Mouse (Mus musculus) right cerebral cortex, postnatal 10 days (tissue): ENCODE measurements at regions not wholly inside any gene's neighbourhood (a gene's known extent, or its start where the extent isn't known, plus 50 kb on each side); places are given as distances from the start of the nearest gene placed in this dataset.
"Not testable (repeated sequence)": the region's sequence is repeated elsewhere in the genome, so short reads cannot be mapped to it uniquely, and the experiment has no call there.

Experiments used
- DNase-seq, 2 experiments: peaks; one replicate each; pipeline ENCODE4 v3.0.0; 2021; ENCODE audit warnings: low spot score in 2 of 2

DNA sequence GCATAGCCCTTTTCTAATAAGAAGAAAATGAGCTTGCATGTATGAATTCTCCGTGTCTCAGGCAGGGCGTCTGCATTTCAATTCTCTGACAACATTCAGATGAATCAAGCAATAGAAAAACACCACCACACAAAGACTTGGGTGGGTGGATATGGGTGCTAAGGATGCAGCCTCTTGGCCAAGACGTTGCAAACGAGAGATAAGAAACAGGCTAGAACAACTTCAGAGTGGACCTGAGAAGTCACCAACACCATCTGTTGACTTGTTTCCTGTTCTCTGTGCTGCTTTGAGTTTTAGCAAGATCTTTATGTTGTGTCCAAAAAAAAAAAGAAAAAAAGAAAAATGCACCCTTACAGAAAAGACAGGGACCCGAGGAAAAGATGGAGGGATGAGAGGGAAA lies 277.0 kb downstream of the Gxylt1 start:
- no peak for DNase-seq

DNA sequence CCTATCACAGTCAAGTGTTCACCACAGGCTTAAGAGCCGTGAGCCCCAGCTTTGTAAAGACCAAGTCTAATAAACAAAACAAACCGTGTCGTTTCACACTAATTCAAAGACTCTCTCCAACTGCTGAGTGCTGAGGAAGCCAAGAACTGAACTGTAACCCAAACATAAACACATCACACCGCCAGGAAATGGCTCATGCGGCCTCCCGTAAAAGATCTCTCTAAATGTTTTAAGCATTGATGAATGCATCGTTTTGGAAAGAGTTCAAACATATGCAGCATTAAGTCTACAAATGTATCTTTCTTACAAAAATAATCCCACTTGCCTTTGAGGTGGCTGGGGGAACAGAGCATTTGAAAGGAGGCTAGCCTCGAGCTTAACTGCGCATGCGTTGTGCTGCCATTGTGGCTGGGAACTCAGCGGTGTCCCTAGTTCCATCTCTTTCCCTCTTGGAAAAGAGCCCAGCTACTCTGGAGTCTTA lies 280.7 kb downstream of the Gxylt1 start:
- DNase-seq = no peak

DNA sequence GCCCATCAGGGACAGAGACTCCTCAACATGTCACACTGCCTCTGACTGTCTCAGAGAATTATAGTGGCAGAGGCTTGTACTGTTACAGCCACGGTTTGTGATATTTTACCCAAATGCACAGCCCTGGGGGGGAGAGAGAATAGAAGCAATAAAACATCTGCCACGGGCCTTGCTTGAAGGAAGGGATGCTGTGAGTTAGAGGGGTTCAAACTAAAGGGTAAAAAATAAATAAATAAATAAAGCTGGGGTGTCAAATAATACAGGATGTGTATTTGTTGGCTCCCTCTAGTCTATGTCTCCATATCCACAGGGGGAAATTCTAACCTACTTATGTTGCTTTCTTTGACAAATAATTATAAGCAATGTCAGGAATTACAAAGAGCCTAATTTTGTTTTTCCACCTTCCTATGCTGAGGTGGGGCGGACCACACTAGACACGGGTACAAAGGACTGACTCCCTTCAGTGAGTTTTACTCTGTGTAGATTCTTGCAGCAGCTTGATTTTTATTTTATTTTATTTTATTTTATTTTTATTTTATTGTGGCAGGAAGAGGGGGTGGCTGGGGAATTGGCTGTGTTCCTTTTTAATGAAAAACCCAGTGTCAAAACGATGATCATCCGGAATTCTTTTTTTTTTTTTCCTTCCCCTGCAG lies 281.3 kb downstream of the Gxylt1 start:
- no peak for DNase-seq

DNA sequence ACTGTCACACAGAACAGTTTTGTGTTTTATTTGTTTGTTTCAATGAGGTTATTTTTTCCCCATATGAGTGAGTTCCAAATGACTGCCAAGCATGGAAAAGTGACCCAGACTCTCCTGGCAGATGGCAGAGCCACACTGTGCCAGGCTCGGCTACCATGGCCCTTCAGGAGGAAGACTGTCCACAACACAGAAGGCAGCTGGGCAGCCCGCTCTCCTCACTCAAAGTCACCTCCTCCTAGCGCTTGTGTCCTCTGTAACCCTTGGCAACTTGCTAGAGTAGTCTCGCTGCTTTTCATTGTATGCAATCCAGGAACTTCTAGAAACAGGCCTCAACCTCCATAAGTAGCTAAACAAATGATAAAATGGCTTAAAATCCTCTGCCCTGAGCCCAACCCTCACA lies 299.2 kb downstream of the Gxylt1 start:
- DNase-seq = peak; percentile 52

DNA sequence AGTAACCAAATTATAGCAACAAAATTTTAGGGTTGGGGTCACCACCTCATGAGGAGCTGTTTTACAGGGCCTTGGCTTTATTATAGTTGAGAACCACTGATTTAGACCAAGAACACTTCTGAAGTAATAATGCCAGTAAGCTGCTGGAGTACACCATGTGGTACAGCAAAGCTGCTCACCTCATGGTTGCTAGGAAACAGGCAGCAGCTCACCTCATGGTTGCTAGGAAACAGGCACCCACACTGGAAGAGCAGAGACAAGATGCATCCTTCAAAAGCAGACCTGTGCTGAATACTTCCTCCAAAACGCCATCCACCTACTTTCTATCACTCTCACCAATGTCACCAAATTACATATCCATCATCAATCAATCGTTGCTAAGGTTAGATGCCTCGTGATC lies 300.0 kb downstream of the Gxylt1 start:
- peak; percentile 67 to 87 for DNase-seq

DNA sequence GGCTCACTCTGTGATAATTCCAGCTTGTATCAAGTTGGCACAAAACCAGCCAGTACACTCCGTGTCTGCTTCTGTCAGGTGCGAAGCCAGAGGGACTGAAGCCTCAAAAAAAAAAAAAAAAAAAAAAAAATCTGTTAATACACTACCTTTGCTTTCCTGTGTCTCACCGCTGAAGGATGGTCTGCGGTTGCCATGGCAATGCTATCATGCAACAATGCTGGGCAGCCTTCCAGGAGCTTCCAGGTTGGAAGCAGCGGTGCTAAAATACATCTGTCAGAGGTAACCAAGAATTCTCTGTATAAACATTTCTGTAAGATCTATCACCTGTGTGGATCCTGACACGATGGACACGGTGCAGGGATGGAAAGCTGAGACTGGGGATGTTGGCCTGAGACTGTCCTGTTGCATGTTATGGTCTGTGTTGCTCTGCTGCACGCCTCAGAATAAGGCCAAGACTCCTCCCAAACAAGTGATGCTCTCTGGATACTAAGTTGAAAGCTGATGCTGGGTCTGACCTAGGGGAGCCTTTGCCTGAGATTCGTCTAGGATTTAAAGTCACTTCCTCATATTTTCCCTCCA lies 301.2 kb downstream of the Gxylt1 start:
- DNase-seq = peak; percentile 43 to 54

DNA sequence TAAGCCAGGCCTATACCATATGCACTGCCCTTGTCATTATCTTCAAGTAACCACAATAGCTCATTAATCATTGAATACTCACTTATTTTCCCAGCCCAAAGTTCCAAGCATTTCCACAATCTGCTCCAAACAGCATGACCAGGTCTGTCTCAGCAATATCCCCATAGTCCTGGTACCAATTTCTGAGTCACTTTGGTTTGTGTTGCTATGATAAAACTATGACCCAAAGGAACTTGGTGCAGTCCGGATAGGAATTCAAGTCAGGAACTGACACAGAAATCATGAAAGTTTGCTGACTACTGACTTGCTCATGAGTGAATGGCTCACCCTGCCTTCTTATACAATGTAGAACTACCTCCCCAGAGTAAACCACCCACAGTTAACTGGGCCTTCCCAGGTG lies 309.4 kb downstream of the Gxylt1 start:
- DNase-seq = no peak

DNA sequence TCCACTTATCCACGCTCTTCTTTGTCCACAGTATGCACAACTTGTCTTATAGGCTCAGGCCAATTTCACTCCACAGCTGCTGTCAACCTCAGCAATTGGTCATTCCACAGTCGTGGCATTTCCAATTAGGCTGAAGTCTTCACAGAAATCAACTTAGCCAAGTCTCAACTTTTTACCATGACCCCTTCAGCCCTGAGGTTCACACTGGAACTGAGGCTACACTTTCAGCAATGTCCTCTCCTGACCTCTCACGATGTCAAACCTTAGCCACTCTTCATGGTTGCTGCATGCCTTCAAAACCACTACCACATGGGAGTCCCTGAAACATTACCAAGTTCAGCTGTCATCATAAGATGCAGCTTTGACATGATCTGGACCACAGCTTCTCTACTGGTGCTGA lies 310.1 kb downstream of the Gxylt1 start:
- no peak for DNase-seq

DNA sequence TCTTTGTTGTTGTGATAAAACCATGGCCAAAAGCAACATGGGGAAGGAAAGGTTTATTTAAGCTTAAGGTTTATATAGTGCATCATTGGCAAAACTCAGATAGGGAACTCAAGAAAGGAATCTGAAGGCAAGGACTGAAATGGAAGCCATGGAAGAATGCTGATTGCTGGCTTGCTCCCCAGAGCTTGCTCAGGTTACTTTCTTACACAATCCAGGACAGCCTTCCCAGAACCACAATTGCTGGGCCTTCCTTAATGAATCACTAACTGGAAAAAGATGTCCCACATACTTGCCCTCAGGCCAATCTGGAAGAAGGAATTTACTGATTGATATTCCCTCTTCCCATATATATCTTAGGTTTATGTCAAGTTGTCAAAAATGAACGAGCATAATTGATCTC lies 310.8 kb downstream of the Gxylt1 start:
- DNase-seq = no peak

DNA sequence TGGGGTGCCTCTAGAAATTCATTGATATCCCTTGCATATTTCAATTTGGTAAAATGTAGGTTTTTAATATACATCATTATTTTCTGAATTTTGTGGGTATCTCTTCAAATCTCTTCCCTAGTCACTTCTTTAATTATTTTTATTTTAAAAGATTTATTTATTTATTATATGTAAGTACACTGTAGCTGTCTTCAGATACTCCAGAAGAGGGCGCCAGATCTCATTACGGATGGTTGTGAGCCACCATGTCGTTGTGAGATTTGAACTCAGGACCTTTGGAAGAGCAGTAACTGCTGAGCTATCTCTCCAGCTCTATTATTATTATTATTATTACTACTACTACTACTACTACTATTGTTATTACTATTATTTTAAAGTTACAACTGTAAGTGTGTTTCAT lies 324.1 kb downstream of the Gxylt1 start:
- DNase-seq = not testable (repeated sequence)

DNA sequence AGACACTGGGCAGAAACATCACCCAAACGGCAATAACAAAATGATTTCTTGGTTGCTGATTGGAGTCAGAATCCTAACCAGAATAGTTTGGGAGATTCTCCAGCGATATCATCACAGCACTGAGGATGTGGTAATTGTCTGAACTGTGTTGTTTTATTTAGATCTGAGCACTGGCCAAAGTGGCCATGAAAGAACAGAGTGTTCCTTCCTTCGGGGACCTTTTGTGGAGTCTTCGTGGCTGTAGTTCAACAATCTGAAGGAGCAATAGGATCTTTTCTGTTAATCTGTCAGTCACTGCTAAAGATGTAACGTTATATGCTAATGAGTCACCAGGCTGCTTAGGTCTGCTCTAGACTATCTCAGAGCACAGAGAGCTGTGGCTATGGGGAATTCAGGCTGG lies 328.8 kb downstream of the Gxylt1 start:
- no peak for DNase-seq

DNA sequence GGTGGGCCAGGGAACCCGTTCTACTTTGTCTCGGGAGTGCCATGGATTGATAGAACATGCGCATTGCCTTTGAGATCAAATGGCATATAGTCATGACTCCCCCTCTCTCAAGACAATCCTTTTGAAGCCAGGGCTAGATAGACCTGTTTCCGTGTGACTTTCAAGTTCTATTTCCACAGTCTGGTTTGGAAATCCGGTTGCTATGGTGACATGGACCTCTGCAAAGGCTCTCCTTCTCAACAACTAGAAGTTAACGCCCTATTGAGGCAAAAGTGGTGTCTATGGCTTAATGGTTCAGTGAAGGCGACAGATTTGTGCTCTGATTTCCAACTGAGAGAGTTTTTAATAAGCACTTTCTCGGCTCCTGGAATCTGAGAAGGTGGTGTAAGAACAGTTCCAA lies 371.2 kb downstream of the Gxylt1 start:
- DNase-seq = peak in 1 of 2 experiments; percentile 31

DNA sequence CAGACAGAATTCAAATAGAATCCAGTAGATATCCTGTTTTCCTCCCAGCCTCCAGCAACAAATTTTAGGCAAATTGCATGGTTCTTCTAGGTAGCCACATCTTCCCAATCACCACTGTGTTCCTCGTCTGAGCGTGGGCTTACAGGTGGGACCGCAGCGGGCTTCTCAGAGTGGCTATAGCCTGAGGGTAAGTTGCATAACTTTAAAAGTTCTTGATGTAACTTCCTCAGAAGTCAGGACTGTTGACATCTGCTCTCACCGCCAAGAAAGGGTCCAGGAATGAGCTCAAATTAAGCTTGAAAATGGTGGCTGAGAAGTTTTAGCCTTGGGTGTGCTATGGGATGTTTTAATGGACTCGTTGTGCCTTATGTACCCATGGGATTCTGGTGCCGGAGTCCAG lies 377.7 kb downstream of the Gxylt1 start:
- DNase-seq = no peak

DNA sequence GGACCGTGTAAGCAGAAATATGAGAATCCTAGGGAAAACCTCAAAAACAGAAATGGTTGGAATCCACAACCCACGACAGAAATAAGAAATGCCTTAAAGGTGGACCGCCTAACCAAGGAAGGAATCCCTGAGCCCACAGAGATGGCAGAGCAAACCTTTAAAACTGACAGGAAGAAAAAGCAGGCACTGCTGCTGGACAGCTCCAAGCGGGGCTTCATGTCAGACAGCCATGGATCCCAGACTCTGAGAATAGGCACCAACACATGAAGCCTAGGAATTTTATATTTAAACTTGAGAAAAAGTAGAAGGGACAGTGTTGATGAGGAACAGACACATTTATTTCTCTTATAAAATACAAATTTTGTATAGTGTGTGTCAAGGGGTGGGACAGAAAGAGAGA lies 379.1 kb downstream of the Gxylt1 start:
- no peak for DNase-seq

DNA sequence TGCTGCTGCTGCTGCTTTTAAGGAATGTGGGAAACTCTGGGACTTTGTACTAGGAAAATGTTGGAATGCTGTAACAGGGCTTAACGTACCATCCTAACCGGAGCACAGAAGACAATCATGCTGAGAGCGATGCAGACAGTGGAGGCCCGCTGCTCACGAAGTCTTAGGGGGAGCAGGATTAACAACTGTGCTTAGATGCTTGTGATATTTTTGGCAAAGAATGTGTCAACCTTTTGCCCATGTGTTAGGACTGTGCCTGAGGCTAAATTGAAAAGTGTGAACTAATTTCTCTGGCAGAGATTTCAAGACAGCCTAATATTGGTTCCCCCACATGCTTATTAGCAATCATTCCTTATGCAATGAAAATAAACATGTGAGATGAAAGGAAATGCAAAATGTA lies 398.5 kb downstream of the Gxylt1 start:
- no peak for DNase-seq

DNA sequence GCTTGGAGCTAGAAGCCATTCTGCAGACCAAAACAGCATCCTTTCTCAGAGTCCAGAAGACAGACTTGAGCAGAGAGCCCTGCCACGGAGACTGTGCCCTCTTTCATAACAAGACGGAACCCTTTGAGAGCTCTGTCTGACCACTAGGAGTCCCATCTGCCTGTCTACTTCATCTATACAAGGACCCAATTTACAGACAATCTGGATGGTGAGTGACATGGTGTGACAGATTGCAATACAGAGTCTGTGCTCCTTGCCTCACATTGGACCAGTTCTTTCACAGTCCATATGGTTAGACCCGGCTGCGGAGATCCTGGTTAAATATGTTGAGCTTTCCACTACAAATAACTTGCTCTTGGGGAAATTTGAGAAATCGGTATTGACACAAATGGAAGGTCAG lies 410.9 kb downstream of the Gxylt1 start:
- DNase-seq = no peak

DNA sequence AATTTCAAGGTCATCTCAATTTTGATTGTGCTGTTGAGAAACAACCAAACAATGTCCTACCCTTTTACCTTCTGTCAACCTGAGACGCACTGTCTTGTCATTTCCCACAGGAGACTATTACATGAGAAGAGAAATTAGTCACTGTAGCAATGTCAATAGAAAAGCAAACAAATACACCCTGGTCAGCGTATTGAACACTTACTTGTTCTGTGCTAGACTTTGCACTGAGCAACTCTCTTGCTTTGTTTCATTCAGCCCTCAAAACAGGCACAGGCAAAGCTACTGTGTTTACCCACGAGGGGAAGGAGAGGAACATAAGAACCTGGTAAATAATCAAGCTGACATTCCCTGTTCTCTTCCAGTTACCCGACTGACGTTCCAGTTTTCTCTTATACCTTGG lies 424.1 kb downstream of the Gxylt1 start:
- no peak for DNase-seq

DNA sequence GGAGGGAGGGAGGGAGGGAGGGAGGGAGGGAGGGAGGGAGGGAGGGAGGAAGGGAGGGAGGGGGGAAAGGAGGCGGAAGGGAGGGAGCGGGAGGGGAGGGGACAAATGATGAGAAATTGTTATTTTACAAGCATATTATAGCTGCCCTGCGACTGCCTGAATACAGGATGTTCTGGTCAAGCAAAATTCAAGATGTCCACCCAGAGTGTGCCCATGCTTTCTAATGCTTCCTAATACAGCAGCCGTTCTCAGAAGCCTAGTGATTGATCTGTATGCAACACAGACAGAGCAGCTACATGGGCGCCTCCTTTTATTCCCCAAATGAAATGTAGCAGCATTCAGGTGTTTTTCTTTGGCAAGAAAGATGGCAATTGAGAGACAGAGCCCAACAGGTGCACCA lies 434.9 kb downstream of the Gxylt1 start:
- DNase-seq = no peak

DNA sequence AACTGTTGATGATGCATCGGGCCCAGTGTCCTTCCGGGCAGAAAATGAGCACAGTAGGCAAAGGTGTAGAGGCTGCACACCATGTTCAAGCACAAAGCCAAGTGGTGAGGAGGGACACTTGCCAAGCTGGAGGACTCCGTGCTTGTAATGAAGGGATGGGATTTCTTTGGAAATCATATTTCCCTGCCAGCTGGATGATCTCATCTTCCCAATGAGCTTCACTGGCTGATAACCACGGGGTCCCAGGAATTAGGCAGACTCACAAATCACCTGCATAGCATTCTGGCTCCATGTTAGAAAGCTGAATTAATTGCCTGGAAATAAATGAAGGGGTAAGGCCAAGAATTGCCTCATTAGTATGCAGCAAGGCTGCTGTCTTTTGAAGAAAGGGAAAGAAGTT lies 435.4 kb downstream of the Gxylt1 start:
- peak; percentile 27 to 28 for DNase-seq

DNA sequence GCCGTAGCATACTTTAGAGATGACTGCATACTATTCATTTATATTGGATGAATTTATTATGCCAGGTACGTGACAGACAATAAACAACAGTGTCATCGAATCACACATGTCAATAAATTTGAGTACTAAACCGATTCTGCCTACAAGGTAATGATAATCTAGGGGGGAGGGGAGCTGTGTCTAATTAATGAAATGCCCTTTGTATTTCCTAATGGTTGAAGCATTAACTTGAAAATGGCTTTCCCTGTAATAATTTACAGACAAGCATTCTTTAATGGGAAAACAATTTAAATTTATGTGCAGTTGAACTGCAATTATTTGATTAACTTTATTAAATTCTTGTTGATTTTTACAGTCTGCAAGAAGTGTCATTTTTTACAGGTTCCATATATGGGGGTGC lies 429.5 kb downstream of the Pdzrn4 start:
- DNase-seq = no peak
